ENCODE assay signal across 8 mouse cellular contexts in genomic region chr5:115633060-115633459, GRCm38 (mm10). TPM values are rescaled to one million over a fixed set of nuclear protein-coding genes. Genes with fewer than 3 reads are reported as not detected.
A peak's percentile ranks its signal among the peaks of the same experiment; 100 is the strongest.
DNase-seq lines count a peak whose midpoint lies in the region; ATAC-seq and TF ChIP-seq lines count a peak whose summit lies in the region.

No protein-coding gene starts in this region.

- peaks cover 42% of the 10 kb centered on the region for H3K36me3 ChIP-seq in megakaryocyte, embryonic 14.5 days (replicated peaks; ENCODE audit: low read length)
- H3K36me3 ChIP-seq in limb, embryonic 12.5 days, result peaks cover 14% of the 10 kb centered on the region
- H3K36me3 ChIP-seq in stomach, embryonic 16.5 days (ENCODE audit: control insufficient read depth, insufficient read depth, low read length), result no peaks in the 10 kb centered on the region

- peak overlapping the region; percentile 92 for H3K4me3 ChIP-seq in cerebellum, adult 2 months (replicated peaks; ENCODE audit: insufficient read depth, low read depth, low read length)
- H3K4me3 ChIP-seq in megakaryocyte, embryonic 14.5 days (replicated peaks), result peak overlapping the region; percentile 97
- H3K4me3 ChIP-seq in limb, embryonic 12.5 days (replicated peaks), result peak overlapping the region; percentile 85
- H3K4me3 ChIP-seq in stomach, embryonic 16.5 days (replicated peaks; ENCODE audit: low read length), result peak overlapping the region; percentile 76

- no peaks in the 10 kb centered on the region for H3K9me3 ChIP-seq in megakaryocyte, embryonic 14.5 days
- no peaks in the 10 kb centered on the region for H3K9me3 ChIP-seq in limb, embryonic 12.5 days
- H3K9me3 ChIP-seq in stomach, embryonic 16.5 days (replicated peaks; ENCODE audit: control insufficient read depth, low read length), result no peaks in the 10 kb centered on the region

- peak overlapping the region; percentile 79 for H3K4me2 ChIP-seq in limb, embryonic 12.5 days
- peak overlapping the region; percentile 65 for H3K4me2 ChIP-seq in stomach, embryonic 16.5 days (ENCODE audit: low read depth, low read length)

- no peaks in the 10 kb centered on the region for H3K27me3 ChIP-seq in cerebellum, adult 2 months (ENCODE audit: control insufficient read depth, insufficient read depth, low read length)
- no peaks in the 10 kb centered on the region for H3K27me3 ChIP-seq in megakaryocyte, embryonic 14.5 days (replicated peaks)
- H3K27me3 ChIP-seq in limb, embryonic 12.5 days, result no peaks in the 10 kb centered on the region
- no peaks in the 10 kb centered on the region for H3K27me3 ChIP-seq in stomach, embryonic 16.5 days (ENCODE audit: control insufficient read depth, insufficient read depth, low read length)

- H3K27ac ChIP-seq in cerebellum, adult 2 months (ENCODE audit: insufficient read depth, low read length), result no peak overlapping the region
- no peak overlapping the region for H3K27ac ChIP-seq in limb, embryonic 12.5 days
- H3K27ac ChIP-seq in stomach, embryonic 16.5 days (ENCODE audit: low read length), result 0 out of 2 replicates have a peak overlapping the region, but pooled peaks have one; percentile 10

- WGBS in cerebellum, adult 2 months, result 24% methylated on average over 4 of the region's 4 CpGs
- WGBS in limb, embryonic 12.5 days, result 68% methylated on average over 4 of the region's 4 CpGs
- WGBS in stomach, embryonic 16.5 days, result 53% methylated on average over 4 of the region's 4 CpGs

- DNase-seq in cerebellum, adult 2 months, result no peak
- no peak for DNase-seq in cerebellum, postnatal 14 days
- DNase-seq in cerebellum, adult 8-10 months, result no peak
- DNase-seq in testis, postnatal 10 days (ENCODE audit: low spot score), result no peak

- no peak for ATAC-seq in megakaryocyte, adult 5-6 weeks (ENCODE audit: poor library complexity, severe bottlenecking)
- ATAC-seq in limb, embryonic 12.5 days (ENCODE audit: insufficient number of reproducible peaks, insufficient read depth, low FRiP score, low TSS enrichment, low read depth), result no peak
- ATAC-seq in stomach, embryonic 16.5 days (ENCODE audit: insufficient read depth, low FRiP score), result no peak

- H3K9ac ChIP-seq in limb, embryonic 12.5 days (replicated peaks), result 0 out of 2 replicates have a peak overlapping the region, but pooled peaks have one; percentile 90
- H3K9ac ChIP-seq in stomach, embryonic 16.5 days (ENCODE audit: low read length), result peak overlapping the region; percentile 96

- H3K4me1 ChIP-seq in cerebellum, adult 2 months (ENCODE audit: control insufficient read depth, insufficient read depth, low read length), result peaks cover 15% of the 10 kb centered on the region
- H3K4me1 ChIP-seq in megakaryocyte, embryonic 14.5 days, result peaks cover 80% of the 10 kb centered on the region
- peaks cover 23% of the 10 kb centered on the region for H3K4me1 ChIP-seq in limb, embryonic 12.5 days (replicated peaks)
- peaks cover 23% of the 10 kb centered on the region for H3K4me1 ChIP-seq in stomach, embryonic 16.5 days (ENCODE audit: control insufficient read depth, insufficient read depth, low read length)

- TF ChIP-seq CTCF in cerebellum, adult 2 months (IDR thresholded peaks at IDR 0.05; ENCODE audit: borderline replicate concordance, insufficient read depth, low read depth, low read length), result no peak

- TF ChIP-seq POLR2A in cerebellum, adult 2 months (IDR thresholded peaks at IDR 0.05; ENCODE audit: borderline replicate concordance, insufficient read depth, low read length), result no peak

RNA-seq across cellular contexts. Expression of gene Rab35, which starts 1.4 kb away (rescaled TPM):
- 86.2 and 87.8 TPM in 2 replicates for polyA plus RNA-seq in cerebellum, adult 2 months (2012; rRNA removed)
- polyA plus RNA-seq in megakaryocyte, embryonic 14.5 days (2012; ENCODE audit: insufficient read depth, low replicate concordance), result 29.5 and 94.9 TPM in 2 replicates
- total RNA-seq in megakaryocyte, adult 5-6 weeks (2015), result 36.4 and 44.0 TPM in 2 replicates
- total RNA-seq in megakaryocyte, adult 5-6 weeks (2017), result 39.9 and 43.8 TPM in 2 replicates
- 14.5 and 17.7 TPM in 2 replicates for polyA plus RNA-seq in limb, embryonic 12.5 days (2016; fragmentation: Nextera tagmentation; extraction: Ambion mirVana)
- polyA plus RNA-seq in stomach, embryonic 16.5 days (2015; fragmentation: Nextera tagmentation; extraction: Ambion mirVana), result 4.4 and 5.5 TPM in 2 replicates
